Mouse (Mus musculus): Measurements from ENCODE around the gene Twf2. TPM values are rescaled to one million over a fixed set of nuclear protein-coding genes. Genes with fewer than 3 reads are reported as not detected.

The Twf2 gene
- polyA plus RNA-seq, 1 experiment, result 29.7 TPM

GRCm38 (mm10) chr9:106176769-106177168 is 26.1 kb upstream of the Twf2 start:
- H3K4me1 ChIP-seq (ENCODE audit: control insufficient read depth, insufficient read depth, low read length), result peaks cover 21% of the 10 kb centered on the region
- no peaks in the 10 kb centered on the region for H3K27me3 ChIP-seq (replicated peaks; ENCODE audit: control insufficient read depth, insufficient read depth, low read length)
- no peak overlapping the region for H3K4me3 ChIP-seq (ENCODE audit: insufficient read depth, low read depth, low read length)
- peaks cover 10% of the 10 kb centered on the region for H3K36me3 ChIP-seq (ENCODE audit: control insufficient read depth, insufficient read depth, low read length)
- peak overlapping the region; percentile 73; the same call in 1 of the 2 replicates for H3K27ac ChIP-seq (ENCODE audit: insufficient read depth, low read depth, low read length)
- no peak for DNase-seq
- no peak for TF ChIP-seq CTCF (conservative IDR thresholded peaks at IDR 0.05; ENCODE audit: insufficient read depth, insufficient read length, low read depth, low read length)
- no peak for TF ChIP-seq POLR2A (IDR thresholded peaks at IDR 0.05; ENCODE audit: low read depth, low read length)
- 41% methylated on average over 5 of the region's 5 CpGs for WGBS

DNA sequence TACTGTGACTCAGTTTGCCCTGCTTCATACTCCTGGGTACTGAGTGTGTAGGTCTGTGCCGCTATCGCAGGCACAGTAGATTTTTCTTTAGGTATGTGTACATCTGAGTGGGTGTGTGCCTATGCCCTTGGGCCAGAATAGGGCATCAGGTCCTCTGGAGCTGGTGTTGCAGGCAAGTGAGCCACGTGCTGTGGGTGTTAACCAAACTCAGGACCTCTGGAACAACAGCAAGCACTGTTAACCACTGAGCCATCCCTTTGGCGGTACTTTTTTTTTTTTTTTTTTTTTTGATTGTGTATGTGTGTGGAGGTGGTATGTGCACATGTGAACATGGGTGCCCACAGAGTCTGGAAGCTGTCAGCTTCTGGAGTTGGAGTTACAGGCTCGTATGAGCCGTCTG is 25.1 kb upstream of the Twf2 start:
- Histone ChIP-seq H3K27ac (ENCODE audit: insufficient read depth, low read depth, low read length) (no peak overlapping the region), H3K36me3 (ENCODE audit: control insufficient read depth, insufficient read depth, low read length) (peaks cover 12% of the 10 kb centered on the region), H3K27me3 (replicated peaks; ENCODE audit: control insufficient read depth, insufficient read depth, low read length) (no peaks in the 10 kb centered on the region), H3K4me3 (ENCODE audit: insufficient read depth, low read depth, low read length) (no peak overlapping the region), H3K4me1 (ENCODE audit: control insufficient read depth, insufficient read depth, low read length) (peaks cover 21% of the 10 kb centered on the region)
- no peak for TF ChIP-seq CTCF (conservative IDR thresholded peaks at IDR 0.05; ENCODE audit: insufficient read depth, insufficient read length, low read depth, low read length)
- WGBS, result 60% methylated on average over 6 of the region's 6 CpGs
- DNase-seq, result no peak

GRCm38 (mm10) chr9:106179454-106179853 is 23.5 kb upstream of the Twf2 start:
- Histone ChIP-seq H3K27ac (ENCODE audit: insufficient read depth, low read depth, low read length) (no peak overlapping the region), H3K4me3 (ENCODE audit: insufficient read depth, low read depth, low read length) (no peak overlapping the region), H3K4me1 (ENCODE audit: control insufficient read depth, insufficient read depth, low read length) (peaks cover 27% of the 10 kb centered on the region; the same call in 1 of the 2 replicates), H3K36me3 (ENCODE audit: control insufficient read depth, insufficient read depth, low read length) (peaks cover 16% of the 10 kb centered on the region), H3K27me3 (replicated peaks; ENCODE audit: control insufficient read depth, insufficient read depth, low read length) (no peaks in the 10 kb centered on the region)
- no peak for TF ChIP-seq POLR2A (IDR thresholded peaks at IDR 0.05; ENCODE audit: low read depth, low read length)
- no peak for TF ChIP-seq CTCF (conservative IDR thresholded peaks at IDR 0.05; ENCODE audit: insufficient read depth, insufficient read length, low read depth, low read length)
- WGBS, result 62% methylated on average over 2 of the region's 2 CpGs
- DNase-seq, result no peak

GRCm38 (mm10) chr9:106179964-106180363 is 22.9 kb upstream of the Twf2 start:
- Histone ChIP-seq H3K4me1 (ENCODE audit: control insufficient read depth, insufficient read depth, low read length) (peaks cover 26% of the 10 kb centered on the region; the same call in 1 of the 2 replicates), H3K36me3 (ENCODE audit: control insufficient read depth, insufficient read depth, low read length) (peaks cover 21% of the 10 kb centered on the region), H3K4me3 (ENCODE audit: insufficient read depth, low read depth, low read length) (no peak overlapping the region), H3K27ac (ENCODE audit: insufficient read depth, low read depth, low read length) (no peak overlapping the region), H3K27me3 (replicated peaks; ENCODE audit: control insufficient read depth, insufficient read depth, low read length) (no peaks in the 10 kb centered on the region)
- no peak for TF ChIP-seq CTCF (conservative IDR thresholded peaks at IDR 0.05; ENCODE audit: insufficient read depth, insufficient read length, low read depth, low read length)
- TF ChIP-seq POLR2A (IDR thresholded peaks at IDR 0.05; ENCODE audit: low read depth, low read length), result no peak
- DNase-seq, result no peak
- 88% methylated on average over 3 of the region's 3 CpGs for WGBS

DNA sequence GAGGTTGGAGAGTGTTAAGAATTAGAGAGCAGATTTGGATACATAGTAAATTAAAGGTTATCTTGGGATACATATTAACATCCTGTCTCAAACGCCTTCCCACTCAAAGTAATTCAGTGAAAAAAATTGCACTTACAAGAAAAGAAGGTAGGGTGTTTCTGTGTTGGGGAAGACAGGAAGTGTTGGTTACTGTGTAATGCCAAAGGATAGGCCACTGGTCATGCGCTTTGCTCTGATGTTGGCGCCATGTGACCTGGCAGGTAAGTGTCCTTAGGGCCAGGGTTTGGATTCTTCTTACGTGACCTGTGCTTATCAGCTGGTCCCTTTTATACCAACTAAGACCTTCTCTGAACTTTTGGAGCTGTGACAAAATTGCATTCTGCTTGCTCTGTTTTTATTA is 20.8 kb upstream of the Twf2 start:
- peaks cover 29% of the 10 kb centered on the region for H3K36me3 ChIP-seq (ENCODE audit: control insufficient read depth, insufficient read depth, low read length)
- WGBS, result 51% methylated on average over 4 of the region's 4 CpGs
- DNase-seq, result peak; percentile 58

DNA sequence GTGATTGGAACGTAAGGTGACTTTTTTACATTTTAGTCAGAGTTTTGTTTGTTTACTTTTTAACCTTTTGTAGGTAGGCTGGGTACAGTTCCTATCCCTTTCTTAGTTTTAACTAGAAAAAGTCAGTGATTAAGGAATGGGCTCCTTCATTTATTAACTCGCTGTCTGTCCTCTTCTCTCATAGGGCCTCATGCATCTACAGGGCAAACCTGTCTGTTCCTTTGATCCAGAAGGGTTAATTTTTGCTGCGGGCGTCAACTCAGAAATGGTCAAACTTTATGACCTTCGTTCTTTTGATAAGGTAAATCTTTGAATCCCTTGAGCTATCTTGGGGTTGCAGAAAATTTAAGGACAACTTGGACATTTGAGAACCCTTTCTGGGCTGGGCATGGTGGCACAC is 18.9 kb upstream of the Twf2 start:
- Histone ChIP-seq H3K4me3 (ENCODE audit: insufficient read depth, low read depth, low read length) (no peak overlapping the region), H3K27me3 (replicated peaks; ENCODE audit: control insufficient read depth, insufficient read depth, low read length) (no peaks in the 10 kb centered on the region), H3K36me3 (ENCODE audit: control insufficient read depth, insufficient read depth, low read length) (peaks cover 31% of the 10 kb centered on the region), H3K4me1 (ENCODE audit: control insufficient read depth, insufficient read depth, low read length) (peaks cover 19% of the 10 kb centered on the region; the same call in 1 of the 2 replicates), H3K27ac (ENCODE audit: insufficient read depth, low read depth, low read length) (peak overlapping the region; percentile 63; the same call in 1 of the 2 replicates)
- WGBS, result 55% methylated on average over 5 of the region's 5 CpGs
- DNase-seq, result peak; percentile 78
- TF ChIP-seq POLR2A (IDR thresholded peaks at IDR 0.05; ENCODE audit: low read depth, low read length), result no peak
- TF ChIP-seq CTCF (conservative IDR thresholded peaks at IDR 0.05; ENCODE audit: insufficient read depth, insufficient read length, low read depth, low read length), result no peak

More for the DNA sequence above, 20.8 kb upstream of the Twf2 start:
- peaks cover 19% of the 10 kb centered on the region; the same call in 1 of the 2 replicates for H3K4me1 ChIP-seq (ENCODE audit: control insufficient read depth, insufficient read depth, low read length)
- TF ChIP-seq POLR2A (IDR thresholded peaks at IDR 0.05; ENCODE audit: low read depth, low read length), result no peak
- no peak for TF ChIP-seq CTCF (conservative IDR thresholded peaks at IDR 0.05; ENCODE audit: insufficient read depth, insufficient read length, low read depth, low read length)
- H3K27me3 ChIP-seq (replicated peaks; ENCODE audit: control insufficient read depth, insufficient read depth, low read length), result no peaks in the 10 kb centered on the region
- H3K4me3 ChIP-seq (ENCODE audit: insufficient read depth, low read depth, low read length), result no peak overlapping the region
- no peak overlapping the region; the same call in 1 of the 2 replicates for H3K27ac ChIP-seq (ENCODE audit: insufficient read depth, low read depth, low read length)

- DNase-seq, result peak; percentile 21
- 92% methylated on average over 1 of the region's 1 CpGs for WGBS
- H3K4me3 ChIP-seq (ENCODE audit: insufficient read depth, low read depth, low read length), result no peak overlapping the region
- H3K36me3 ChIP-seq (ENCODE audit: control insufficient read depth, insufficient read depth, low read length), result peaks cover 14% of the 10 kb centered on the region
- no peaks in the 10 kb centered on the region for H3K27me3 ChIP-seq (replicated peaks; ENCODE audit: control insufficient read depth, insufficient read depth, low read length)
- H3K4me1 ChIP-seq (ENCODE audit: control insufficient read depth, insufficient read depth, low read length), result no peaks in the 10 kb centered on the region
- TF ChIP-seq POLR2A (IDR thresholded peaks at IDR 0.05; ENCODE audit: low read depth, low read length), result no peak
- TF ChIP-seq CTCF (conservative IDR thresholded peaks at IDR 0.05; ENCODE audit: insufficient read depth, insufficient read length, low read depth, low read length), result no peak
- H3K27ac ChIP-seq (ENCODE audit: insufficient read depth, low read depth, low read length), result no peak overlapping the region
These were observed 11.6 kb upstream of the Twf2 start for GRCm38 (mm10) chr9:106191355-106191754.

All from kidney, adult 2 months (tissue).